Mouse (Mus musculus) c-Kit-positive CD71-positive TER-119-negative erythroid progenitor cells, embryonic 14.5 days (primary cell): ENCODE measurements around the gene Six6.

Experiments
- DNase-seq: peaks from one replicate; pipeline ENCODE4 v3.0.0-alpha.2; 2013; ENCODE audit warnings: low read depth

Six6 gene

GRCm38 (mm10) chr12:72939616-72940015 lies at the start of gene Six6:
Gene Six6, plus strand, starts transcription at chr12:72939892.
- no peak for DNase-seq

- no peak for DNase-seq
Measured at GRCm38 (mm10) chr12:72917159-72917993, 22.3 kb upstream of the Six6 start.

GRCm38 (mm10) chr12:72936751-72937150 lies 2.9 kb upstream of the Six6 start:
- DNase-seq: no peak

- DNase-seq: no peak
Measured at GRCm38 (mm10) chr12:72937537-72938120, 2.1 kb upstream of the Six6 start.

- no peak for DNase-seq
Measured at GRCm38 (mm10) chr12:72938176-72938575, 1.5 kb upstream of the Six6 start.

GRCm38 (mm10) chr12:72938600-72939490 lies 847 bp upstream of the Six6 start:
- DNase-seq: no peak

- no peak for DNase-seq
Measured at GRCm38 (mm10) chr12:72940071-72940821, 554 bp downstream of the Six6 start, which contains the start of gene 4930447C04Rik. Gene 4930447C04Rik, minus strand, starts transcription at chr12:72940774.

GRCm38 (mm10) chr12:72940822-72941397 lies 1.2 kb downstream of the Six6 start:
- DNase-seq: no peak

GRCm38 (mm10) chr12:72941398-72942051 lies 1.8 kb downstream of the Six6 start:
- no peak for DNase-seq

GRCm38 (mm10) chr12:72942171-72942570 lies 2.5 kb downstream of the Six6 start:
- no peak for DNase-seq

- no peak for DNase-seq
Measured at GRCm38 (mm10) chr12:72943574-72944110, 4.0 kb downstream of the Six6 start.

- no peak for DNase-seq
Measured at GRCm38 (mm10) chr12:72944411-72945225, 4.9 kb downstream of the Six6 start.

- no peak for DNase-seq
Measured at GRCm38 (mm10) chr12:72945301-72946063, 5.8 kb downstream of the Six6 start.

GRCm38 (mm10) chr12:72946064-72946395 lies 6.3 kb downstream of the Six6 start:
- no peak for DNase-seq

GRCm38 (mm10) chr12:72946805-72947204 lies 7.1 kb downstream of the Six6 start:
- no peak for DNase-seq

- DNase-seq: no peak
Measured at GRCm38 (mm10) chr12:72947335-72947734, 7.6 kb downstream of the Six6 start.

- no peak for DNase-seq
Measured at GRCm38 (mm10) chr12:72953089-72953488, 13.4 kb downstream of the Six6 start.

- no peak for DNase-seq
Measured at GRCm38 (mm10) chr12:72953858-72954257, 14.2 kb downstream of the Six6 start.

- no peak for DNase-seq
Measured at GRCm38 (mm10) chr12:72954906-72955305, 15.2 kb downstream of the Six6 start.
